Mouse (Mus musculus) hindbrain, embryonic 10.5 days (tissue): ENCODE measurements around the gene Card14. TPM values are rescaled to one million over a fixed set of nuclear protein-coding genes. Genes with fewer than 3 reads are reported as not detected.
A peak's percentile ranks its signal among the peaks of the same experiment; 100 is the strongest.

Experiments used
- DNase-seq: peaks from one replicate; pipeline ENCODE4 v3.0.0-alpha.2; 2017; ENCODE audit warnings: low spot score
- H3K27ac ChIP-seq: fragments of 300-500 bp; sonication (generic); 2 replicates; pipeline ENCODE4 v1.5.1; 2016; ENCODE audit warnings: mild to moderate bottlenecking, moderate library complexity
- H3K27me3 ChIP-seq: fragments of 300-500 bp; sonication (generic); 2 replicates; pipeline ENCODE4 v1.6.1; 2016; ENCODE audit warnings: mild to moderate bottlenecking; ENCODE audit not compliant: poor library complexity, insufficient read depth, severe bottlenecking
- H3K36me3 ChIP-seq: fragments of 300-500 bp; sonication (generic); 2 replicates; pipeline ENCODE4 v1.6.1; 2016; ENCODE audit warnings: mild to moderate bottlenecking, moderate library complexity
- H3K4me1 ChIP-seq: fragments of 300-500 bp; sonication (generic); replicated peaks from 2 replicates; pipeline ENCODE4 v1.6.1; 2016; ENCODE audit warnings: mild to moderate bottlenecking
- H3K4me3 ChIP-seq: fragments of 300-500 bp; sonication (generic); 2 replicates; pipeline ENCODE4 v1.5.1; 2016; ENCODE audit warnings: mild to moderate bottlenecking, moderate library complexity
- H3K9me3 ChIP-seq: fragments of 300-500 bp; sonication (generic); 2 replicates; pipeline ENCODE4 v1.6.1; 2016; ENCODE audit warnings: mild to moderate bottlenecking, moderate library complexity
- WGBS: fragments of 180-500 bp; shearing (Covaris S2); methylation state at CpG from one replicate; pipeline ENCODE4 v1.1.7; 2016; 5-methylcytosine and 5-hydroxymethylcytosine counted together
- polyA plus RNA-seq: library from polyadenylated mRNA; unstranded; fragments of >200 nt; fragmentation: Nextera tagmentation; extraction: Ambion mirVana; gene quantifications from 2 replicates; pipeline ENCODE4 v1.2.1, GENCODE M21; 2016

The Card14 gene
- polyA plus RNA-seq, 1 experiment from 2014 or later, result 0.04 TPM

- WGBS, result 83% methylated on average over 7 of the region's 7 CpGs
- DNase-seq, result no peak
- H3K27me3 ChIP-seq, result peaks cover 11% of the 10 kb centered on the region; the same call in 1 of the 2 replicates
- no peak overlapping the region for H3K27ac ChIP-seq
- H3K36me3 ChIP-seq, result peaks cover 25% of the 10 kb centered on the region
- peaks cover 32% of the 10 kb centered on the region for H3K4me1 ChIP-seq
- no peak overlapping the region for H3K4me3 ChIP-seq
- H3K9me3 ChIP-seq, result no peaks in the 10 kb centered on the region
These were observed 44.5 kb downstream of the Card14 start for GRCm38 (mm10) chr11:119352113-119352512.

GRCm38 (mm10) chr11:119353946-119354345, 46.4 kb downstream of the Card14 start:
- no peak for DNase-seq
- H3K9me3 ChIP-seq, result no peaks in the 10 kb centered on the region
- WGBS, result 93% methylated on average over 4 of the region's 4 CpGs

GRCm38 (mm10) chr11:119354798-119355442, 47.4 kb downstream of the Card14 start:
- WGBS, result 9% methylated on average over 23 of the region's 23 CpGs
- no peaks in the 10 kb centered on the region for H3K9me3 ChIP-seq
- H3K27me3 ChIP-seq, result peaks cover 11% of the 10 kb centered on the region; the same call in 1 of the 2 replicates
- no peak for DNase-seq
- peak overlapping the region; percentile 85 for H3K4me3 ChIP-seq
- peaks cover 32% of the 10 kb centered on the region for H3K4me1 ChIP-seq
- H3K27ac ChIP-seq, result peak overlapping the region; percentile 91
- H3K36me3 ChIP-seq, result peaks cover 24% of the 10 kb centered on the region

More at GRCm38 (mm10) chr11:119353946-119354345, 46.4 kb downstream of the Card14 start:
- Histone ChIP-seq H3K27ac (no peak overlapping the region), H3K36me3 (peaks cover 16% of the 10 kb centered on the region), H3K4me3 (peak overlapping the region; percentile 11; the same call in 1 of the 2 replicates), H3K4me1 (peaks cover 32% of the 10 kb centered on the region), H3K27me3 (peaks cover 11% of the 10 kb centered on the region; the same call in 1 of the 2 replicates)

- Histone ChIP-seq H3K4me1 (peaks cover 32% of the 10 kb centered on the region), H3K27me3 (peaks cover 11% of the 10 kb centered on the region; the same call in 1 of the 2 replicates), H3K9me3 (no peaks in the 10 kb centered on the region), H3K36me3 (peaks cover 20% of the 10 kb centered on the region), H3K27ac (peak within 1 kb of the TSS; percentile 91), H3K4me3 (peak within 1 kb of the TSS; percentile 85)
- DNase-seq, result peak; percentile 88
- WGBS, result 1% methylated on average over 40 of the region's 40 CpGs
These were observed 48.1 kb downstream of the Card14 start, which contains the start of the genes Sgsh and Slc26a11 for GRCm38 (mm10) chr11:119355443-119356385. Gene Sgsh, minus strand, starts transcription at chr11:119355536. Gene Slc26a11, plus strand, starts transcription at chr11:119355557.

GRCm38 (mm10) chr11:119359089-119359488, 51.5 kb downstream of the Card14 start:
- H3K4me3 ChIP-seq, result no peak overlapping the region
- H3K9me3 ChIP-seq, result no peaks in the 10 kb centered on the region
- peaks cover 48% of the 10 kb centered on the region for H3K4me1 ChIP-seq
- no peak for DNase-seq
- peaks cover 39% of the 10 kb centered on the region for H3K36me3 ChIP-seq
- H3K27me3 ChIP-seq, result peaks cover 3% of the 10 kb centered on the region; the same call in 1 of the 2 replicates
- WGBS, result 94% methylated on average over 10 of the region's 10 CpGs
- no peak overlapping the region for H3K27ac ChIP-seq

DNA sequence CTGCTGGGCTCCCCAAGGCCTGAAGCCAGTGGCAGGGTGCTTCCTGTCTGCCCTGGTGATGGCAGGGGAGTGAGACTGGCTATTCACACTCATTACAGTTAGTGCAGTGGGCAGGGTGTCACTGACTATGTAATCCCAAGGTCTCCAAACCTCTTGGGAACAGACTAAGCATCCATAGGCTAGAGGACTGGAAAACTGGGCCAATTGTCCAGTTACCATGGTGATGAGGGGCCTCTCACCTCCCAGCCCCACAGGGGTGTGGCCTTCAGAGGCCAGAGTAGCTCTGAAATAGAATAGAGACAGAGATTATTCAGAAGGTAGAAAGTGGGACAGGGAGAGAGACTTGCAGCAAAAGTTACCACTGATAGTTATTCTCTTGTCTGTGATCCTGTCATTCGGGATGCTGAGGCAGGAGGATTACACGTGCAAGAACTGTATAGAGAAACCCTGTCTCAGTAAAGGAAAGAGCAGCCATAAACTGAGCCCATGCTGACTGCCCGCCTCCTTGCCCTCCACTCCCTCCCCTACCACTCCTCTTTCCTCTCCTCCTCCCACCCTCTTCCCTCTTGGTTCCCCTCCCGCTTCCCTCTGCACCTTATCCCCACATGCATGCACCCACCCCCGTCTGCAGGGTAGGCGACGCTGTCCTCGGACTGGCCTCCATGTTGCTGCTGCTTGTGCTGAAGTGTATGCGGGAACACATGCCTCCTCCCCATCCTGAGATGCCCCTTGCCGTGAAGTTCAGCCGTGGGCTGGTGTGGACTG, 55.4 kb downstream of the Card14 start:
- peak overlapping the region; percentile 78 for H3K27ac ChIP-seq
- H3K27me3 ChIP-seq, result no peaks in the 10 kb centered on the region
- H3K9me3 ChIP-seq, result no peaks in the 10 kb centered on the region
- peak; percentile 16 for DNase-seq
- peaks cover 20% of the 10 kb centered on the region for H3K4me1 ChIP-seq
- H3K36me3 ChIP-seq, result peaks cover 66% of the 10 kb centered on the region
- WGBS, result 34% methylated on average over 11 of the region's 11 CpGs
- H3K4me3 ChIP-seq, result peak overlapping the region; percentile 39

GRCm38 (mm10) chr11:119363534-119364145, 56.1 kb downstream of the Card14 start:
- Histone ChIP-seq H3K9me3 (no peaks in the 10 kb centered on the region), H3K4me3 (peak overlapping the region; percentile 39), H3K27ac (peak overlapping the region; percentile 78), H3K36me3 (peaks cover 69% of the 10 kb centered on the region), H3K4me1 (peaks cover 20% of the 10 kb centered on the region), H3K27me3 (no peaks in the 10 kb centered on the region)
- WGBS, result 29% methylated on average over 11 of the region's 11 CpGs
- peak; percentile 79 for DNase-seq

DNA sequence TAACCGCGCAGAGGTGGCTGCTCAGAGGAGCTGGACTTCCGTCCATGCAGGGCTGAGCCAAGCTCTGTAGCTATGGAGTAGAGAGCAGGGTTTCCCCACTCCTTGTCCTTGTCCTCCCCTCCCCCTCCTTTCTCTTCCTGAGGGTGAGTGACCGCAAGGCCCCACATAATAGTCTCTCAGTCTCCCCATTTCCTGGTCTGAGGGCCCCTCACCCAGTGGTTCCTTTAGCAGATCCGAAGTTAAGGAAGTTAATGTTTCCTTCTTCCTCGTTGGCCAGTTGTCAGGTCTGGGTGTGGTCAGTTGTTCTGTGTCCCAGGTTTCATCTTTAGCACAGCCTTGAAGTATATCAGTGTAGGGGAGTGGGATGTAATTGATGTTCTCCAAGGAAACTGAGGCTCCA, 67.9 kb downstream of the Card14 start:
- H3K4me3 ChIP-seq, result no peak overlapping the region
- peaks cover 31% of the 10 kb centered on the region for H3K36me3 ChIP-seq
- H3K27me3 ChIP-seq, result no peaks in the 10 kb centered on the region
- H3K4me1 ChIP-seq, result no peaks in the 10 kb centered on the region
- 85% methylated on average over 6 of the region's 6 CpGs for WGBS
- no peak overlapping the region for H3K27ac ChIP-seq
- no peak for DNase-seq
- no peaks in the 10 kb centered on the region for H3K9me3 ChIP-seq

DNA sequence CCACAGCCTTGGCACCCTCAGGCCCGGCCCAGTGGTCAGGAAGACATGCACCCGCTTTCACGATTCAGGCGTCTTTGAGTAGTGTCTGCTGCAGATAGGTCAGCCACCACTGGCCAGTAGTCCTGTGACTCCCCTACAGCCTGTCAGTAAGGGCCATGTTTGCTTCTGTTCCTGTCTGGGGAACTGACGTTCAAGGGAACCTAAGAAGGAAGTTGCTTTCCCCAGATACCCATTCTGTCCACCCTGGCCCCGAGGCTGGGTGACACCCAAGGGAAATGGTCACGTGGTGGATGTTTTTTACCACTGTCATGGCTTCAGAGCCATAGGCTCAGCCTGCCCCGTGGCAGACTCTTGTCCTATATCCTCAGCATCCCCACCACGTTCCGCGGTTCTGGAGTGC, 69.8 kb downstream of the Card14 start:
- no peak overlapping the region for H3K4me3 ChIP-seq
- 93% methylated on average over 11 of the region's 11 CpGs for WGBS
- H3K9me3 ChIP-seq, result no peaks in the 10 kb centered on the region
- no peak overlapping the region for H3K27ac ChIP-seq
- H3K36me3 ChIP-seq, result peaks cover 32% of the 10 kb centered on the region
- no peaks in the 10 kb centered on the region for H3K4me1 ChIP-seq
- H3K27me3 ChIP-seq, result no peaks in the 10 kb centered on the region
- DNase-seq, result no peak

GRCm38 (mm10) chr11:119378551-119378950, 71.0 kb downstream of the Card14 start:
- peaks cover 32% of the 10 kb centered on the region for H3K36me3 ChIP-seq
- 92% methylated on average over 1 of the region's 1 CpGs for WGBS

GRCm38 (mm10) chr11:119381631-119382337, 74.2 kb downstream of the Card14 start:
- peaks cover 32% of the 10 kb centered on the region for H3K36me3 ChIP-seq
- 87% methylated on average over 9 of the region's 9 CpGs for WGBS
- DNase-seq, result no peak

More at GRCm38 (mm10) chr11:119378551-119378950, 71.0 kb downstream of the Card14 start:
- H3K9me3 ChIP-seq, result no peaks in the 10 kb centered on the region
- no peaks in the 10 kb centered on the region for H3K4me1 ChIP-seq
- no peak overlapping the region for H3K27ac ChIP-seq
- no peak for DNase-seq
- no peak overlapping the region for H3K4me3 ChIP-seq
- no peaks in the 10 kb centered on the region for H3K27me3 ChIP-seq

More at GRCm38 (mm10) chr11:119381631-119382337, 74.2 kb downstream of the Card14 start:
- Histone ChIP-seq H3K27ac (no peak overlapping the region), H3K4me3 (no peak overlapping the region), H3K9me3 (no peaks in the 10 kb centered on the region), H3K27me3 (no peaks in the 10 kb centered on the region), H3K4me1 (no peaks in the 10 kb centered on the region)
